Mouse (Mus musculus) stomach, postnatal 0 days (tissue): ENCODE results near the gene Vangl2. TPM values are rescaled to one million over a fixed set of nuclear protein-coding genes. Genes with fewer than 3 reads are reported as not detected.

ENCODE experiments used
- ATAC-seq: fragments of 200-750 bp; cut with Nextera tagmentation; 2 replicates; pipeline ENCODE4 v1.8.0; 2017; ENCODE audit not compliant: low FRiP score, low TSS enrichment
- DNase-seq: peaks from one replicate; pipeline ENCODE4 v3.0.0-alpha.2; 2016; ENCODE audit warnings: low spot score
- H3K27ac ChIP-seq: fragments of 300-500 bp; sonication (generic); replicated peaks from 2 replicates; pipeline ENCODE4 v1.5.1; 2014; ENCODE audit warnings: mild to moderate bottlenecking, control low read depth
- H3K27me3 ChIP-seq: fragments of 300-500 bp; sonication (generic); 2 replicates; pipeline ENCODE4 v1.6.1; 2014; ENCODE audit warnings: low read length; ENCODE audit not compliant: control insufficient read depth, insufficient read depth
- H3K36me3 ChIP-seq: fragments of 300-500 bp; sonication (generic); 2 replicates; pipeline ENCODE4 v1.6.1; 2014; ENCODE audit warnings: low read length, mixed read lengths; ENCODE audit not compliant: control insufficient read depth, insufficient read depth
- H3K4me1 ChIP-seq: fragments of 300-500 bp; sonication (generic); replicated peaks from 2 replicates; pipeline ENCODE4 v1.6.1; 2014; ENCODE audit warnings: antibody characterized with exemption; ENCODE audit not compliant: control insufficient read depth, insufficient read depth
- H3K4me2 ChIP-seq: fragments of 300-500 bp; sonication (generic); replicated peaks from 2 replicates; pipeline ENCODE4 v1.6.1; 2014; ENCODE audit warnings: low read depth, mild to moderate bottlenecking, control low read depth, moderate library complexity
- H3K4me3 ChIP-seq: fragments of 300-500 bp; sonication (generic); 2 replicates; pipeline ENCODE4 v1.5.1; 2014; ENCODE audit warnings: low read depth, low read length, control low read depth
- H3K9ac ChIP-seq: fragments of 300-500 bp; sonication (generic); 2 replicates; pipeline ENCODE4 v1.6.1; 2014; ENCODE audit warnings: mild to moderate bottlenecking, low read length, control low read depth, mixed read lengths
- H3K9me3 ChIP-seq: fragments of 300-500 bp; sonication (generic); 2 replicates; pipeline ENCODE4 v1.6.1; 2016; ENCODE audit warnings: low read length; ENCODE audit not compliant: control insufficient read depth
- CTCF ChIP-seq: IDR thresholded peaks from 2 replicates; pipeline ENCODE4 v1.5.1; 2016; ENCODE audit warnings: antibody characterized with exemption, low read depth, mild to moderate bottlenecking, moderate library complexity
- EP300 ChIP-seq: optimal IDR thresholded peaks from 2 replicates; pipeline ENCODE3; 2016; ENCODE audit warnings: antibody characterized with exemption
- WGBS: fragments of 180-500 bp; shearing (Covaris S2); extraction: QIAGEN DNeasy Blood & Tissue Kit; methylation state at CpG from one replicate; pipeline ENCODE4 v1.1.7; 2014; 5-methylcytosine and 5-hydroxymethylcytosine counted together
- polyA plus RNA-seq: library from polyadenylated mRNA; unstranded; fragments of >200 nt; fragmentation: Nextera tagmentation; extraction: Ambion mirVana; gene quantifications from 2 replicates; pipeline ENCODE4 v1.2.1, GENCODE M21; 2015

Gene Vangl2
- polyA plus RNA-seq, 1 experiment from 2014 or later, result 5.4 TPM

DNA sequence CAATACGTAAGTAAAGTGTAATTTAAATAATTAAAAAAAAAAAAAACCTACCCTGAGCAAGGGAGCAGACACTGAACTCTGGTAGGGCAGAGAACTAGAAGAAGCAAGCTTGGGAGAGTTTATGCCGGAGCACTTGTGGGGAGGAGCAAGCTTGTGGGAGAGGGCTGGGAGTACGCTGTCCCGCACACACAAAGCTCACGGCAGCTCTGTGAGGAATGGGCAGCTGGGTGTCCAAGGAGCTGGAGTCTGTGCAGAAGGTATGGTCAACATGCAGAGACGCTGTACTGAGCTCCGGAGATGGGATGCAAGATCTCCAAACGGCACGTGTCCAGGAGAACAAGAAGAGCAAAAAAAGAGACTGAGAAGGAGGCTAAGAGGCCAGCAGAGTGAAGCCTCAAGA, 13.5 kb downstream of the Vangl2 start:
- H3K4me1 ChIP-seq, result peaks cover 2% of the 10 kb centered on the region; the same call in 1 of the 2 replicates
- H3K9me3 ChIP-seq, result no peaks in the 10 kb centered on the region
- DNase-seq, result no peak
- no peaks in the 10 kb centered on the region for H3K36me3 ChIP-seq
- TF ChIP-seq CTCF (no peak), EP300 (no peak)
- 75% methylated on average over 9 of the region's 9 CpGs for WGBS
- no peak overlapping the region for H3K4me2 ChIP-seq
- no peak overlapping the region for H3K4me3 ChIP-seq
- H3K27ac ChIP-seq, result no peak overlapping the region
- ATAC-seq, result no peak
- H3K9ac ChIP-seq, result no peak overlapping the region
- no peaks in the 10 kb centered on the region for H3K27me3 ChIP-seq

DNA sequence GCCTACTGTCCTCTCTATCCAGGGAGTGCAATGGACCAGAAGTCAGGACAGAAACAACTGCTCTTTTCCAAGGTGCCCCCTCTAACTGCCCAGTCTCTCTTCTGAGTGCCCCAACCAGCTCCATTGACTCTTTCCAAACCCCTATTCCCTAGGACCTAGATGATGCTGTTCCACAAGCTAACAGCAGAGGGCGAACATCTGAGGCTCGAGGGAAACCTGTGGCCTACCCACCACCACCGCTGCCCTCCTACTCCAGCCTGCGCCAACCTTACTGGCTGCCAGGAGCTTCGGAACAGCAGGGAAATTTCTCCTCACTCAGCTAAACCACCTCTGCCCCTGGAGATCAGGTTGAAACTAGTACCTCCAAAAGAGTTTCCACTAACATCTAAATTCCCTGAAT, 16.2 kb downstream of the Vangl2 start:
- Histone ChIP-seq H3K4me3 (no peak overlapping the region), H3K9ac (no peak overlapping the region), H3K4me1 (peaks cover 2% of the 10 kb centered on the region; the same call in 1 of the 2 replicates), H3K27me3 (no peaks in the 10 kb centered on the region), H3K4me2 (no peak overlapping the region), H3K27ac (no peak overlapping the region), H3K36me3 (peaks cover 10% of the 10 kb centered on the region; the same call in 1 of the 2 replicates), H3K9me3 (no peaks in the 10 kb centered on the region)
- DNase-seq, result peak; percentile 76
- ATAC-seq, result peak; percentile 66
- 9% methylated on average over 5 of the region's 5 CpGs for WGBS
- TF ChIP-seq CTCF (peak; percentile 87), EP300 (no peak)

- TF ChIP-seq EP300 (no peak), CTCF (no peak)
- H3K27ac ChIP-seq, result no peak overlapping the region
- H3K9ac ChIP-seq, result no peak overlapping the region
- WGBS, result 93% methylated on average over 20 of the region's 20 CpGs
- no peaks in the 10 kb centered on the region for H3K4me1 ChIP-seq
- peaks cover 14% of the 10 kb centered on the region; the same call in 1 of the 2 replicates for H3K36me3 ChIP-seq
- no peaks in the 10 kb centered on the region for H3K9me3 ChIP-seq
- no peak overlapping the region for H3K4me3 ChIP-seq
- DNase-seq (no peak), ATAC-seq (no peak)
- H3K4me2 ChIP-seq, result no peak overlapping the region
- no peaks in the 10 kb centered on the region for H3K27me3 ChIP-seq
Measured at GRCm38 (mm10) chr1:172010042-172010824, 18.0 kb downstream of the Vangl2 start.

DNA sequence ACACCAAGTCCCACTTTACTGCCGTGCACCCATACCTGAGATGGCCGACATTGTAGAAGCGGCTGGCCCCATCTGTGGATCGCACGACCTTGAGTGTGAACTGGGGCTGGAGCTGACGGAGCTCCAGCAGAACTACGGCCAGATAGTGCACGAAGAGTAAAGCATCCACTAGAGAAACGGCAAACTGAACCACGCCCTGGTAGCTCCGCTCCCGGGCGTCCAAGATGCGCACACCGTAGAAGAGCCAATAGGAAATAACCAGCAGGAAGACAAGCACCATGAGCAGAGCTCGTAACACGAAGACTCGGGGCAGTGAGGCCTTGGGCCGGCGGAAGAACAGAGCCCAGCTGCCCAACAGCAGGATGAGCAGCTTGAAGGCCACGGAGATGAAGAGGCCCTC, 18.8 kb downstream of the Vangl2 start:
- Histone ChIP-seq H3K36me3 (peaks cover 14% of the 10 kb centered on the region; the same call in 1 of the 2 replicates), H3K9ac (no peak overlapping the region), H3K4me1 (no peaks in the 10 kb centered on the region), H3K4me3 (no peak overlapping the region), H3K27ac (no peak overlapping the region), H3K4me2 (no peak overlapping the region), H3K9me3 (no peaks in the 10 kb centered on the region), H3K27me3 (no peaks in the 10 kb centered on the region)
- no peak for ATAC-seq
- no peak for TF ChIP-seq EP300
- TF ChIP-seq CTCF, result no peak
- DNase-seq, result no peak
- WGBS, result 93% methylated on average over 21 of the region's 21 CpGs

- DNase-seq (no peak), ATAC-seq (no peak)
- Histone ChIP-seq H3K9me3 (no peaks in the 10 kb centered on the region), H3K36me3 (peaks cover 14% of the 10 kb centered on the region; the same call in 1 of the 2 replicates), H3K27me3 (no peaks in the 10 kb centered on the region), H3K27ac (no peak overlapping the region), H3K4me3 (no peak overlapping the region), H3K4me2 (no peak overlapping the region), H3K4me1 (no peaks in the 10 kb centered on the region), H3K9ac (no peak overlapping the region)
- no peak for TF ChIP-seq CTCF
- no peak for TF ChIP-seq EP300
- 83% methylated on average over 9 of the region's 9 CpGs for WGBS
Measured at GRCm38 (mm10) chr1:172008351-172008750, 19.9 kb downstream of the Vangl2 start.

- H3K27me3 ChIP-seq, result no peaks in the 10 kb centered on the region
- ATAC-seq (no peak), DNase-seq (no peak)
- H3K27ac ChIP-seq, result no peak overlapping the region
- peaks cover 14% of the 10 kb centered on the region; the same call in 1 of the 2 replicates for H3K36me3 ChIP-seq
- 95% methylated on average over 21 of the region's 21 CpGs for WGBS
- no peak overlapping the region for H3K4me3 ChIP-seq
- no peak overlapping the region for H3K9ac ChIP-seq
- H3K4me2 ChIP-seq, result no peak overlapping the region
- no peak for TF ChIP-seq EP300
- no peak for TF ChIP-seq CTCF
- H3K9me3 ChIP-seq, result no peaks in the 10 kb centered on the region
- H3K4me1 ChIP-seq, result no peaks in the 10 kb centered on the region
Measured at GRCm38 (mm10) chr1:172007761-172008160, 20.5 kb downstream of the Vangl2 start.
